Mouse (Mus musculus) gonadal fat pad, adult 2 months (tissue): Measurements from ENCODE around the gene Shprh. TPM values are rescaled to one million over a fixed set of nuclear protein-coding genes. Genes with fewer than 3 reads are reported as not detected.
"Not testable (repeated sequence)": the region's sequence is repeated elsewhere in the genome, so short reads cannot be mapped to it uniquely, and the experiment has no call there.

Experiments used
- DNase-seq: peaks from one replicate; pipeline ENCODE4 v3.0.0-alpha.2; 2012; ENCODE audit warnings: low read depth
- polyA plus RNA-seq: library from polyadenylated mRNA; depleted of rRNA; stranded (reverse); fragments of >200 nt; gene quantifications from 2 replicates; pipeline ENCODE4 v1.2.3, GENCODE M21; 2012; rRNA removed

Gene Shprh
- polyA plus RNA-seq, 1 experiment = 3.5 TPM

GRCm38 (mm10) chr10:11248210-11248609 is 99.0 kb downstream of the Shprh start:
- DNase-seq = no peak

DNA sequence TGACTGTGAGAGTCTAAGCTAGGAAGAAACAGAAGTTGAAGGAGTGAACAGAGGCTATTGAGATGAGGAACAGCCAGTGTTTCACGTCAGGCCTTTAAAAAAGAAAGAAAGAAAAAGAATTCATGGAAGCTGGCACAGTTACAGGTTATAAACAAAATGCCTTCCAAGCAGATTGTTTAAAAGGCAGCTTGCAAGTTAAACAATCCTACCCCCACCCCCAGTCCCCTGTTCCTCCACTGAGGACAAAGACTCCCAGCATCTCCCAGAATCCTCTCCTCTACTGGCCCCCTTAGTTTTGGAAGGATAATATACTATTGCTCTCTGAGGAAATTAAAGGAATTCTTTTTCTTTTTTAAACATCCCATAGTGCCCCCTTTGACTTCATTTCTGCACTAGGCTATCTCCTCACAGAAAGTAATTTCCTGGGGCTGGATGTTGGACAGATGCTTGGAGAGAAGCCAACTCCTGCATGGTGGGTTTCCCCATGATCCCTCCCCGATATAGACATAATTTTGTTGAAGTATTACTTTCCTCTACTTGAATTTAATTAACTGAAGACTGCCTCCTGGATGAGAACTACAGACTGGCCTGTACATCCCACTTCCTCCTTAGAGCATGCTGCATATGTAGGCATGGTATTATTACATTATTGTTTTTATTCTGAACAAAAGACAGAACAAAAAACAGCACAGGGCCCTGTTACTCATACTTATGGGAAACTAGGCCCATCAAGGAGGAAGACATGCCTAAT is 101.2 kb downstream of the Shprh start:
- no peak for DNase-seq

DNA sequence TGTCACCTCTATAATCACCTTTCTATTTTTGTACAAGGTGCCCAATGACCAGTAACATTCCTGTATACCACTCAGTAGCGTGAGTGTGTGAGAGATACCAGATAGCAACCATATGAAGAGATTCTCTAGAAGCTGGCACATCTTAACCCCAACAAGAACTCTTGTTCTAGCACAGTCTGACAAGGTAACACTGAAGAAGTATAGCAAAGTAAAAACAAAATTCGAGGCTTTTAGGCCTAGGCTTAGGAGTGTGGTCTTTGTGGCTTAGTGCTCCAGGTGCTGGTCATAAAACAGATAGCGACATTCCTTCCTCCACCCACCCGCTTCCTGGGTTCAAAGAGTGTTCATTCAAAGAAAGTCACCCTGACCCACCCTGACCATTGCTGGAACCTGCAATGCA is 104.4 kb downstream of the Shprh start:
- DNase-seq = not testable (repeated sequence)

GRCm38 (mm10) chr10:11260119-11260518 is 110.9 kb downstream of the Shprh start:
- no peak for DNase-seq

DNA sequence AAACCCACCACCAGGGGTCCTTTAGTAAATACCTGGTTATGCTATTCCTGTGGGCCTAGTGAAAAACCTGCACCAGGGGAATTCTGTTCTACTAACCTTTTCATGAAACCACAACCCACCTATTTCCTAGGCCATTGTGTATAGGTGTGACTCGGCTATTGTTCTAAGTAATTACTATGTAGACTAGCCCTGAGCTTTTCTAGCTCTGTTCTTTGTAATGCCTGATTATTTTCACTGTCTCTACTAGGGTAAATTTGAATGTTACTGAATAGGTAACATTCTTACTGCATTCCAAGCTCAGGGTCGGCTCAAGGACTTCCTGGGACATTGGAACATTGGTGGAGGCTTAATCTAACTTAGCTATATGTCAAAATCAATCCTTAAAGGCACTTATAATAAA is 113.1 kb downstream of the Shprh start:
- not testable (repeated sequence) for DNase-seq

GRCm38 (mm10) chr10:11263795-11264194 is 114.6 kb downstream of the Shprh start:
- not testable (repeated sequence) for DNase-seq

Other genes with a start within 250 kb of the Shprh start
- gene Grm1, start 67.1 kb upstream of the Shprh start, polyA plus RNA-seq = 0.11 and 0.19 TPM in 2 replicates
- 2.7 and 3.1 TPM in 2 replicates for gene Fbxo30, start 131.9 kb downstream of the Shprh start, polyA plus RNA-seq
- gene Epm2a, start 194.0 kb downstream of the Shprh start, polyA plus RNA-seq = 8.3 and 8.5 TPM in 2 replicates